Mouse (Mus musculus): ENCODE measurements around the gene Chd4. TPM values are rescaled to one million over a fixed set of nuclear protein-coding genes. Genes with fewer than 3 reads are reported as not detected.

Chd4 gene
- polyA plus RNA-seq, 1 experiment from 2014 or later, result 198 TPM

GRCm38 (mm10) chr6:125137002-125137671, 41.4 kb downstream of the Chd4 start:
- ChIA-PET POLR2A (no interaction called here), CTCF (interaction anchor here (1.0 to 3.0 kb wide), 3 partner anchors 12 to 25 kb away, joined by 3 to 17 read pairs (median 7); no protein-coding TSS in a partner anchor)
- DNase-seq (ENCODE audit: low read depth, low spot score) (no peak), ATAC-seq (no peak)
- in situ Hi-C loops (cut with MboI; ENCODE audit: low pct_unique_long_range_greater_than_20kb), result loop anchor here (10.0 kb wide), 1 partner anchor 218 kb away; no protein-coding TSS in a partner anchor
- TF ChIP-seq CTCF (IDR thresholded peaks at IDR 0.05), result no peak
- no peaks in the 10 kb centered on the region for H3K27me3 ChIP-seq

GRCm38 (mm10) chr6:125139747-125140146, 44.0 kb downstream of the Chd4 start:
- ChIA-PET CTCF (interaction anchor here (1.4 kb wide), 1 partner anchor 132 kb away, joined by 6 read pairs; no protein-coding TSS in a partner anchor), POLR2A (interaction anchor here (0.6 to 1.2 kb wide), 2 partner anchors 12 to 21 kb away, joined by 3 to 4 read pairs; no protein-coding TSS in a partner anchor)
- no peak for TF ChIP-seq CTCF (IDR thresholded peaks at IDR 0.05)
- in situ Hi-C loops (cut with MboI; ENCODE audit: low pct_unique_long_range_greater_than_20kb), result loop anchor here (10.0 kb wide), 1 partner anchor 215 kb away; no protein-coding TSS in a partner anchor
- DNase-seq (ENCODE audit: low read depth, low spot score) (no peak), ATAC-seq (no peak)
- no peaks in the 10 kb centered on the region for H3K27me3 ChIP-seq

GRCm38 (mm10) chr6:125142436-125142835, 46.7 kb downstream of the Chd4 start:
- DNase-seq (ENCODE audit: low read depth, low spot score) (no peak), ATAC-seq (no peak)
- no peaks in the 10 kb centered on the region for H3K27me3 ChIP-seq
- no peak for TF ChIP-seq CTCF (IDR thresholded peaks at IDR 0.05)
- ChIA-PET CTCF (interaction anchor here (0.9 to 1.4 kb wide), 2 partner anchors 77 to 124 kb away, joined by 3 read pairs; no protein-coding TSS in a partner anchor), POLR2A (interaction anchor here (1.2 kb wide), 1 partner anchor 21 kb away, joined by 4 read pairs; no protein-coding TSS in a partner anchor)
- in situ Hi-C loops (cut with MboI; ENCODE audit: low pct_unique_long_range_greater_than_20kb), result no loop called here

- ATAC-seq (no peak), DNase-seq (ENCODE audit: low read depth, low spot score) (no peak)
- in situ Hi-C loops (cut with MboI; ENCODE audit: low pct_unique_long_range_greater_than_20kb), result no loop called here
- ChIA-PET CTCF (interaction anchor here (0.9 to 1.4 kb wide), 2 partner anchors 76 to 123 kb away, joined by 3 read pairs; no protein-coding TSS in a partner anchor), POLR2A (no interaction called here)
- no peaks in the 10 kb centered on the region for H3K27me3 ChIP-seq
- no peak for TF ChIP-seq CTCF (IDR thresholded peaks at IDR 0.05)
Measured at GRCm38 (mm10) chr6:125143128-125143527, 47.3 kb downstream of the Chd4 start.

- ATAC-seq (no peak), DNase-seq (ENCODE audit: low read depth, low spot score) (no peak)
- CTCF ChIA-PET, result no interaction called here
- H3K27me3 ChIP-seq, result no peaks in the 10 kb centered on the region
- POLR2A ChIA-PET, result no interaction called here
- in situ Hi-C loops (cut with MboI; ENCODE audit: low pct_unique_long_range_greater_than_20kb), result no loop called here
- TF ChIP-seq CTCF (IDR thresholded peaks at IDR 0.05), result no peak
Measured at GRCm38 (mm10) chr6:125143904-125144303, 48.1 kb downstream of the Chd4 start.

GRCm38 (mm10) chr6:125145001-125145400, 49.2 kb downstream of the Chd4 start, which contains the start of gene Iffo1:
Gene Iffo1 (plus strand): TSS chr6:125145241.
- DNase-seq (ENCODE audit: low read depth, low spot score) (no peak), ATAC-seq (peak; percentile 24)
- in situ Hi-C loops (cut with MboI; ENCODE audit: low pct_unique_long_range_greater_than_20kb), result no loop called here
- H3K27me3 ChIP-seq, result no peaks in the 10 kb centered on the region
- CTCF ChIA-PET, result no interaction called here
- POLR2A ChIA-PET, result no interaction called here
- TF ChIP-seq CTCF (IDR thresholded peaks at IDR 0.05), result no peak

- ChIA-PET POLR2A (no interaction called here), CTCF (no interaction called here)
- DNase-seq (ENCODE audit: low read depth, low spot score) (no peak), ATAC-seq (no peak)
- in situ Hi-C loops (cut with MboI; ENCODE audit: low pct_unique_long_range_greater_than_20kb), result no loop called here
- no peak for TF ChIP-seq CTCF (IDR thresholded peaks at IDR 0.05)
- H3K27me3 ChIP-seq, result no peaks in the 10 kb centered on the region
Measured at GRCm38 (mm10) chr6:125145479-125145951, 49.7 kb downstream of the Chd4 start.

GRCm38 (mm10) chr6:125146148-125146547, 50.4 kb downstream of the Chd4 start:
- ATAC-seq (no peak), DNase-seq (ENCODE audit: low read depth, low spot score) (no peak)
- ChIA-PET CTCF (no interaction called here), POLR2A (interaction anchor here (0.6 kb wide), 1 partner anchor 87 kb away, joined by 4 read pairs; no protein-coding TSS in a partner anchor)
- in situ Hi-C loops (cut with MboI; ENCODE audit: low pct_unique_long_range_greater_than_20kb), result no loop called here
- no peak for TF ChIP-seq CTCF (IDR thresholded peaks at IDR 0.05)
- H3K27me3 ChIP-seq, result no peaks in the 10 kb centered on the region

GRCm38 (mm10) chr6:125146797-125147196, 51.0 kb downstream of the Chd4 start:
- no peak for TF ChIP-seq CTCF (IDR thresholded peaks at IDR 0.05)

GRCm38 (mm10) chr6:125147329-125147728, 51.5 kb downstream of the Chd4 start:
- ATAC-seq (no peak), DNase-seq (ENCODE audit: low read depth, low spot score) (no peak)
- in situ Hi-C loops (cut with MboI; ENCODE audit: low pct_unique_long_range_greater_than_20kb), result no loop called here
- TF ChIP-seq CTCF (IDR thresholded peaks at IDR 0.05), result no peak
- H3K27me3 ChIP-seq, result no peaks in the 10 kb centered on the region
- ChIA-PET POLR2A (interaction anchor here (1.3 kb wide), 1 partner anchor 13 kb away, joined by 5 read pairs; no protein-coding TSS in a partner anchor), CTCF (interaction anchor here (0.8 to 1.0 kb wide), 3 partner anchors 12 to 125 kb away, joined by 3 to 5 read pairs (median 3); no protein-coding TSS in a partner anchor)

More at GRCm38 (mm10) chr6:125146797-125147196, 51.0 kb downstream of the Chd4 start:
- ChIA-PET CTCF (interaction anchor here (1.0 kb wide), 1 partner anchor 14 kb away, joined by 5 read pairs; no protein-coding TSS in a partner anchor), POLR2A (interaction anchor here (0.6 kb wide), 1 partner anchor 86 kb away, joined by 4 read pairs; no protein-coding TSS in a partner anchor)
- no peak for ATAC-seq
- H3K27me3 ChIP-seq, result no peaks in the 10 kb centered on the region
- no peak for DNase-seq (ENCODE audit: low read depth, low spot score)
- in situ Hi-C loops (cut with MboI; ENCODE audit: low pct_unique_long_range_greater_than_20kb), result no loop called here
